Mouse (Mus musculus) testis, adult 2 months (tissue): ENCODE data around the gene Ppp2r5e.

Source experiments
- CTCF ChIP-seq: fragments of 200-500 bp; IDR thresholded peaks from 2 replicates; pipeline ENCODE4 v1.5.1; 2012; ENCODE audit warnings: low read depth, mild to moderate bottlenecking, inconsistent platforms, low read length, moderate library complexity; ENCODE audit not compliant: control insufficient read depth, insufficient read depth, insufficient replicate concordance
- POLR2A ChIP-seq: fragments of 200-500 bp; IDR thresholded peaks from 2 replicates; pipeline ENCODE4 v1.6.1; 2012; ENCODE audit warnings: low read depth, mild to moderate bottlenecking, inconsistent platforms, low read length, moderate library complexity; ENCODE audit not compliant: control insufficient read depth

GRCm38 (mm10) chr12:75467814-75468213 is 128.2 kb downstream of the Ppp2r5e start:
- TF ChIP-seq POLR2A (no peak), CTCF (no peak; the same call in 1 of the 2 replicates)
